ENCODE assay signal across 12 mouse cellular contexts in the genomic region with DNA sequence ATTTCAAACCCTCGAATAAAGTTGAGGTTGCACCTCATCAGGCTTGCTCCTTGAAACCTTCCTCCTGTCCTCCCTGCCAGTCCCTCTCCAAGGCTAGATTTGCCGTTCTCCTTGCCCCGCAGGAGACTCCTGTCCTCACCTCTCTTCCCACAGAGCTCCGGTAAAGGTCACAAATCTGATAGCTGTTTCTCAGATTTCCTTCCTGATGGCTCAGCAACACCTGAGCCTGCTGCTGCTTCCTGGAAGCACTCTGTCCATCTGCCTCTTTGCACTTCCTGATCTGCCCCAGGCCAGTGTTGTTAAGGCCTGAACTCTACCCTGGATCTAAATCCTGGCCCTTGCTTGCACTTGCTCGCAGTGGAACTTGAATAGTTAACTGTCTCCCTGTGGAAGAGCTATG. TPM values are rescaled to one million over a fixed set of nuclear protein-coding genes. Genes with fewer than 3 reads are reported as not detected.
DNase-seq lines count a peak whose midpoint lies in the region; ATAC-seq and TF ChIP-seq lines count a peak whose summit lies in the region.
"Had no signal": no experiment of that assay in that cellular context is flagged by ENCODE, and none has a peak within 500 bp of the region (broad histone marks: within the 10 kb centered on the region; RNA-seq: fewer than 3 reads in every experiment).

No protein-coding gene starts in this region.

- H3K27me3 ChIP-seq in cerebellum, adult 2 months (ENCODE audit: control insufficient read depth, insufficient read depth, low read length): no peaks in the 10 kb centered on the region
- H3K27me3 ChIP-seq in heart, embryonic 16.5 days (ENCODE audit: control insufficient read depth, insufficient read depth, low read length): peaks cover 30% of the 10 kb centered on the region
- H3K27me3 ChIP-seq in hindbrain, embryonic 14.5 days (ENCODE audit: control insufficient read depth, insufficient read depth, low read length): 0 out of 2 replicates have a peak, but pooled peaks cover 6% of the 10 kb centered on the region

- H3K9me3 ChIP-seq in heart, embryonic 16.5 days (replicated peaks; ENCODE audit: control insufficient read depth, low read length): no peaks in the 10 kb centered on the region
- no peaks in the 10 kb centered on the region for H3K9me3 ChIP-seq in hindbrain, embryonic 14.5 days (ENCODE audit: control insufficient read depth, low read length)
- H3K9me3 ChIP-seq: liver, embryonic 13.5 days had no signal

- peak overlapping the region; percentile 85 for H3K27ac ChIP-seq in cerebellum, adult 2 months (ENCODE audit: insufficient read depth, low read length)
- no peak overlapping the region for H3K27ac ChIP-seq in heart, embryonic 16.5 days (ENCODE audit: low read length)
- H3K27ac ChIP-seq in hindbrain, embryonic 14.5 days: no peak overlapping the region
- H3K27ac ChIP-seq: liver, embryonic 13.5 days had no signal

- TF ChIP-seq CTCF in cerebellum, adult 2 months (IDR thresholded peaks at IDR 0.05; ENCODE audit: borderline replicate concordance, insufficient read depth, low read depth, low read length): no peak

- peak overlapping the region; percentile 42 for H3K4me2 ChIP-seq in heart, embryonic 16.5 days (ENCODE audit: low read depth, low read length)
- H3K4me2 ChIP-seq in hindbrain, embryonic 14.5 days (replicated peaks): peak overlapping the region; percentile 19; the same call in 1 of the 2 replicates
- H3K4me2 ChIP-seq: liver, embryonic 13.5 days had no signal

- H3K4me3 ChIP-seq in cerebellum, adult 2 months (replicated peaks; ENCODE audit: insufficient read depth, low read depth, low read length): peak overlapping the region; percentile 41
- H3K4me3 ChIP-seq in heart, embryonic 16.5 days (ENCODE audit: low read length): no peak overlapping the region
- no peak overlapping the region for H3K4me3 ChIP-seq in hindbrain, embryonic 14.5 days (replicated peaks; ENCODE audit: low read length)
- H3K4me3 ChIP-seq: liver, embryonic 13.5 days had no signal

- H3K4me1 ChIP-seq in cerebellum, adult 2 months (ENCODE audit: control insufficient read depth, insufficient read depth, low read length): peaks cover 21% of the 10 kb centered on the region
- H3K4me1 ChIP-seq in heart, embryonic 16.5 days (ENCODE audit: control insufficient read depth, insufficient read depth, low read length): peaks cover 5% of the 10 kb centered on the region; the same call in 1 of the 2 replicates
- H3K4me1 ChIP-seq in hindbrain, embryonic 14.5 days (replicated peaks; ENCODE audit: control insufficient read depth, insufficient read depth, low read length): peaks cover 14% of the 10 kb centered on the region

- no peak for ATAC-seq in heart, embryonic 16.5 days (replicated peaks; ENCODE audit: extremely low read depth, insufficient read depth, low FRiP score)
- ATAC-seq in hindbrain, embryonic 14.5 days (ENCODE audit: low FRiP score): no peak
- no peak for ATAC-seq in megakaryocyte-erythroid progenitor cell, adult 5-6 weeks (replicated peaks; ENCODE audit: low FRiP score, low TSS enrichment, poor library complexity, severe bottlenecking)
- ATAC-seq: activated CD4-positive, CD25-positive, alpha-beta regulatory T cell, adult 4 months had no signal

- WGBS in cerebellum, adult 2 months: 12% methylated on average over 5 of the region's 5 CpGs
- WGBS in heart, embryonic 16.5 days: 38% methylated on average over 5 of the region's 5 CpGs
- 46% methylated on average over 5 of the region's 5 CpGs for WGBS in hindbrain, embryonic 14.5 days

- DNase-seq in cerebellum, adult 2 months: peak; percentile 65 to 74
- no peak for DNase-seq in cerebellum, postnatal 14 days
- no peak for DNase-seq in heart, adult 8-10 months (ENCODE audit: low spot score)
- DNase-seq in brain, adult 2 months (ENCODE audit: low read depth, low spot score): peak; percentile 79
- DNase-seq in hindbrain, embryonic 14.5 days (ENCODE audit: low spot score): no peak
- DNase-seq in kidney, adult 11 months: no peak
- DNase-seq: left cerebral cortex, postnatal 4 days; liver, embryonic 13.5 days had no signal

- no peak for TF ChIP-seq POLR2A in cerebellum, adult 2 months (IDR thresholded peaks at IDR 0.05; ENCODE audit: borderline replicate concordance, insufficient read depth, low read length)

- no peak overlapping the region for H3K9ac ChIP-seq in heart, embryonic 16.5 days (ENCODE audit: low read length)
- H3K9ac ChIP-seq in hindbrain, embryonic 14.5 days: peak overlapping the region; percentile 10; the same call in 1 of the 2 replicates
- H3K9ac ChIP-seq: liver, embryonic 13.5 days had no signal

- no peaks in the 10 kb centered on the region for H3K36me3 ChIP-seq in heart, embryonic 16.5 days (ENCODE audit: control insufficient read depth, insufficient read depth)
- no peaks in the 10 kb centered on the region for H3K36me3 ChIP-seq in hindbrain, embryonic 14.5 days (replicated peaks; ENCODE audit: control insufficient read depth, insufficient read depth)
- H3K36me3 ChIP-seq: liver, embryonic 13.5 days had no signal

RNA-seq across cellular contexts. Expression of gene Tmem266, which starts 5.8 kb away (rescaled TPM):
- polyA plus RNA-seq in cerebellum, adult 2 months (2012; rRNA removed): 47.5 and 56.1 TPM in 2 replicates
- polyA plus RNA-seq in heart, embryonic 16.5 days (2015; fragmentation: Nextera tagmentation; extraction: Ambion mirVana): 0.14 and 0.18 TPM in 2 replicates
- total RNA-seq in heart, adult 8-10 months (2022): 1 to 10 TPM; 2.4 to 3.0 (median 2.5) TPM
- polyA plus RNA-seq in hindbrain, embryonic 14.5 days (2014; fragmentation: Nextera tagmentation; extraction: Ambion mirVana): 2.2 and 2.9 TPM in 2 replicates
- not detected in 2 replicates for total RNA-seq in megakaryocyte-erythroid progenitor cell, adult 5-6 weeks (2014; fragmentation: Nextera tagmentation)
- total RNA-seq in megakaryocyte-erythroid progenitor cell, adult 5-6 weeks (2017): not detected in 2 replicates
- total RNA-seq: megakaryocyte progenitor cell, adult 5-6 weeks had no signal
- polyA plus RNA-seq: activated CD4-positive, CD25-positive, alpha-beta regulatory T cell, adult 4 months; liver, embryonic 13.5 days had no signal

RNA-seq across cellular contexts. Expression of gene Nrg4, which starts 5.8 kb away (rescaled TPM):
- 2.3 and 2.7 TPM in 2 replicates for polyA plus RNA-seq in cerebellum, adult 2 months (2012; rRNA removed)
- 1.1 and 1.2 TPM in 2 replicates for polyA plus RNA-seq in heart, embryonic 16.5 days (2015; fragmentation: Nextera tagmentation; extraction: Ambion mirVana)
- 1 to 10 TPM; 2.1 to 3.8 (median 2.4) TPM for total RNA-seq in heart, adult 8-10 months (2022)
- polyA plus RNA-seq in hindbrain, embryonic 14.5 days (2014; fragmentation: Nextera tagmentation; extraction: Ambion mirVana): 1.7 and 1.8 TPM in 2 replicates
- not detected in 2 replicates for total RNA-seq in megakaryocyte-erythroid progenitor cell, adult 5-6 weeks (2014; fragmentation: Nextera tagmentation)
- not detected in 2 replicates for total RNA-seq in megakaryocyte-erythroid progenitor cell, adult 5-6 weeks (2017)

Comparison
In these comparisons a context has a peak if more than half of its experiments do, and no peak if none do; other contexts are left out.
1. DNase-seq: peak in cerebellum, adult 2 months (2 of 2) and brain, adult 2 months (single experiment); none in cerebellum, postnatal 14 days (0 of 2), heart, adult 8-10 months (single experiment), hindbrain, embryonic 14.5 days (single experiment) and kidney, adult 11 months (single experiment).
2. RNA of gene Tmem266, which starts 5.8 kb away (polyA plus RNA-seq): 47.5 to 56.1 TPM in cerebellum, adult 2 months; 2.2 to 2.9 TPM in hindbrain, embryonic 14.5 days and 0.14 to 0.18 TPM in heart, embryonic 16.5 days; every median in the first group is over 10 times any median in the second.